Mouse (Mus musculus) bone marrow macrophage, adult 2 months (primary cell): Measurements from ENCODE around the gene Qpctl. TPM values are rescaled to one million over a fixed set of nuclear protein-coding genes. Genes with fewer than 3 reads are reported as not detected.

Experiments
- H3K27ac ChIP-seq: 2 replicates; pipeline ENCODE4 v1.5.1; 2012; ENCODE audit warnings: low read depth, low read length; ENCODE audit not compliant: insufficient read depth
- H3K4me1 ChIP-seq: 2 replicates; pipeline ENCODE4 v1.6.1; 2012; ENCODE audit warnings: low read length; ENCODE audit not compliant: control insufficient read depth, insufficient read depth
- H3K4me3 ChIP-seq: 2 replicates; pipeline ENCODE4 v1.5.1; 2012; ENCODE audit warnings: mild to moderate bottlenecking, low read length, moderate library complexity; ENCODE audit not compliant: insufficient read depth
- CTCF ChIP-seq: IDR thresholded peaks from 2 replicates; pipeline ENCODE4 v1.5.1; 2012; ENCODE audit warnings: low read depth, mild to moderate bottlenecking, low read length, moderate library complexity
- POLR2A ChIP-seq: IDR thresholded peaks from 2 replicates; pipeline ENCODE4 v1.6.1; 2012; ENCODE audit warnings: mild to moderate bottlenecking, low read depth, low read length, borderline replicate concordance
- polyA plus RNA-seq: library from polyadenylated mRNA; stranded (reverse); fragments of >200 nt; gene quantifications from 2 replicates; pipeline ENCODE4 v1.2.4, GENCODE M21; 2012; ENCODE audit not compliant: missing spikeins, insufficient read depth, insufficient read length

Gene Qpctl
- polyA plus RNA-seq, 1 experiment, result 11.8 TPM

DNA sequence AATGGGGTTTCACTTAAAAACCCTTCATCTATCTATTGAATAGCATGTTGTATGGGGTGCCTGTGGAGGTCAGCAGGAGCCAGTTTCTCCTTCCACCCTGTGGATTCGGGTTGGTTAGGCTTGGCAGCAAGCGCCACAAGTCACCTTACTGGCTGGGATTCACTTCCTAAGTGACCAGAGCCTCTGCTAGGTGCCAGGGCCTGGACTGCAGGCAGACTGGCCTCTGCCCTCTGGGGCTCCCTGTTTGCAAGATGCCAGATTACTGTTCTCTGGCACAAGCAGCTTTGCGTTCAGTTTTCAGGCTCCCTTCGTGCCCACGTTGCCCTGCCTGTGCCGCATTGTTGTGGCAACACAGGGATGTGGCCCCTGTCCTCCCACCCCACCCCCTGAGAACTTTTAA is 24.4 kb downstream of the Qpctl start:
- Histone ChIP-seq H3K4me3 (no peak overlapping the region), H3K4me1 (peaks cover 3% of the 10 kb centered on the region; the same call in 1 of the 2 replicates), H3K27ac (no peak overlapping the region)
- TF ChIP-seq POLR2A (no peak), CTCF (no peak)

DNA sequence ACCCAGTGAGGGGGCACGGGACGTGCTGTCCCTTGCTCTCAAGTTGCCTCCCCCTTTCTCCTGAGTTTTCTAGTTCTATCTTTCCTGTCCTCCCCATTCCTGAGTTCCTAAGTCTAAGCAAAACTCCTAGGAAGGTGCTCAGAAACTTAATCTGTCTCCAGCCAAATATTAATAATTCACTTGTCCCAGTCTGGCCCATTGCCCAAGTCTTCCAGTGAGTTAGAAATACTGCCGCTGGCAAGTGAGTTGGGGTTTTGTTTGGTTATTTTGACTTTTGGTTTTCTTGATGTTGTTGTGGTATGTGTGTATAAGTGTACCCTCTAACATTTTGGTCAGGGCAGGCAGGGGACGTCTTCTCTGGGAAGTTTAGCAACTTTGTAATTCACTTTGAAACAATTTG is 27.4 kb downstream of the Qpctl start:
- no peak overlapping the region for H3K27ac ChIP-seq
- no peak overlapping the region for H3K4me3 ChIP-seq
- TF ChIP-seq CTCF (no peak), POLR2A (no peak)

DNA sequence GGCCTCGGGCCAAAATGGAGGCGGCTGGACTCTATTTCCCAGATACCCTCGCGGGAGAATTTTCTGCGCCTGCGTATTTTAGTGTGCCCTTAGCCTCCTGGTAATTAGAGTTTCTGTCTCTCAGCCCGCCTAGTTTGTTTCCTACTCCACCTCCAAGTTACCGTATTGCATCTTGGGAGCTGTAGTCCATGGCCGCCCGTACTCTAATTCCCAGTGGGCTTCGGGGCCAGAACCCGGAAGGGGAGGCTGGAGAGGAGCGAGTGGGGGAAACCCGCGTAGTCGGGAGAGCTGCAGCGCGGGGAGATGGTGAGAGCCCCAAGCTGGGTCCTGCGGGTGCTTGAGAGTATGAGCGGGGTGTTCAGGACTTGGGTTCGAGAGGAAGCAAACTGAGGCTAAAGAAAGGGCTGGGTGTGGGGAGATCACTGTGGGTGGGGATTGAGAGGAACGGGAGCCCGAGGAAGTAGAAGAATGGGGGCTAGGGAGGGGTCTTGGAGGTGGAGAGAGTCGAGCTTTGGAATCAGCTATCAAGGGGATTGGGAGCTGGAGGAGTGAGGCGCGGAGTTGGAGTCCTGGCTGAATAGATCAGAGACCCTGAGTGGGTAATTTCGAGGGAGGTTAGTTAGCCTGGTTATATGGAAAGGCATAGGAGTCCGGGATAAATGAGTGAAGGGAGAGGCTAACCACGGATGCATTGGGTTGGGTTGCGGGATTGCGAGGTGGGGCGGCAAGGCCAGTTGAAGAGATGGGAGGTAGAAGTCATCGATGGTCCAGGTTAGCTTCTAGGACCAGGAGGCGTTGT is 29.3 kb downstream of the Qpctl start, which contains the start of gene Fbxo46:
Fbxo46 (plus strand) TSS at position 229 of the 799 bp plus-strand sequence.
- Histone ChIP-seq H3K27ac (no peak within 1 kb of the TSS), H3K4me1 (peaks cover 3% of the 10 kb centered on the region; the same call in 1 of the 2 replicates), H3K4me3 (peak within 1 kb of the TSS; percentile 76)
- peak; percentile 82; the same call in 1 of the 2 replicates for TF ChIP-seq POLR2A
- no peak for TF ChIP-seq CTCF

More for the DNA sequence above, 27.4 kb downstream of the Qpctl start:
- peaks cover 3% of the 10 kb centered on the region; the same call in 1 of the 2 replicates for H3K4me1 ChIP-seq

DNA sequence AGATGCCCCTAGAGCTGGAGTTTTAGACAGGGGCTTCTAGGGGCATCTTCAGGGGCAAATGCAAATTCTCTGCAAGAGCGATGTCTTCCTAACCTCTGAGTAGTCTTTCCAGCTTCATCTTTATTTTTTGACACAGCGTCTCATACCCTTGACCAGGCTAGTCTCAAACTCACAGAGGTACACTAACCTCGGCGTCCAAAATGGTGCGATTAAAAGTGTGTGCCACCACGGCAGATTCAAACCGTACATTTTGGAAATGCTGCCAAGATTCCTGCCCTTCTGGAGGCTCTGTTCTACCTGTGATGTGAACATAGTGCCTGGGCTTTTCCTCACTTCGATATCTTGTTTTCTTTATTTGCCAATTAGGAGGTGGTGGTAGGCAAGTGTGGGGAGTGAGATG is 30.0 kb downstream of the Qpctl start:
- Histone ChIP-seq H3K4me1 (peaks cover 3% of the 10 kb centered on the region; the same call in 1 of the 2 replicates), H3K27ac (no peak overlapping the region), H3K4me3 (no peak overlapping the region)
- TF ChIP-seq POLR2A (no peak), CTCF (no peak)

- H3K4me1 ChIP-seq, result peaks cover 3% of the 10 kb centered on the region; the same call in 1 of the 2 replicates
- H3K27ac ChIP-seq, result no peak within 1 kb of the TSS
- TF ChIP-seq POLR2A, result no peak
- TF ChIP-seq CTCF, result no peak
- H3K4me3 ChIP-seq, result no peak within 1 kb of the TSS
These were observed 30.9 kb downstream of the Qpctl start, which contains the start of gene Gm4969 for GRCm38 (mm10) chr7:19118028-19118771. TSS of gene Gm4969 (minus strand) at chr7:19118368.

- Histone ChIP-seq H3K27ac (no peak overlapping the region), H3K4me1 (peaks cover 5% of the 10 kb centered on the region), H3K4me3 (no peak overlapping the region)
- TF ChIP-seq POLR2A, result no peak
- TF ChIP-seq CTCF, result no peak
These were observed 39.5 kb downstream of the Qpctl start for GRCm38 (mm10) chr7:19109565-19109964.

DNA sequence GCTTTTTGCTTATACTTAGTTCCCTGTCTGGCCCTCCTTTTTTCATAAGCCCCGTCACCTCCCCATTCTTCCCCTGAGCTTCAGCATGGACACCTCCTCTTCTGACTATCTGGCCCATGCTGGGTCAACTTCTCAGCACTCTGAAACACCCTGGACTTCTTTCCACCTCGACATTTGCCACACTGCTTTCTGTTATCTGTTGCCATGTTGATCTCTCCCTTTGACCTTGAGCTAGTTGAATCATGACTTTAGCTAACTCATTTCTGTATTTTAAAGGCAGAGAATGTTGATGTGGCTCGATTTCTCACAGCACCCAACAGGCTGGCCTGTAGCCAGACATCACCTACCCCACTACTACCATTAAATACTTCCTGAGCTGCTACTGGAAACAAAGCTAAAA is 41.7 kb downstream of the Qpctl start:
- peaks cover 16% of the 10 kb centered on the region for H3K4me1 ChIP-seq
- no peak overlapping the region for H3K27ac ChIP-seq
- no peak overlapping the region for H3K4me3 ChIP-seq
- TF ChIP-seq POLR2A (no peak), CTCF (no peak)

DNA sequence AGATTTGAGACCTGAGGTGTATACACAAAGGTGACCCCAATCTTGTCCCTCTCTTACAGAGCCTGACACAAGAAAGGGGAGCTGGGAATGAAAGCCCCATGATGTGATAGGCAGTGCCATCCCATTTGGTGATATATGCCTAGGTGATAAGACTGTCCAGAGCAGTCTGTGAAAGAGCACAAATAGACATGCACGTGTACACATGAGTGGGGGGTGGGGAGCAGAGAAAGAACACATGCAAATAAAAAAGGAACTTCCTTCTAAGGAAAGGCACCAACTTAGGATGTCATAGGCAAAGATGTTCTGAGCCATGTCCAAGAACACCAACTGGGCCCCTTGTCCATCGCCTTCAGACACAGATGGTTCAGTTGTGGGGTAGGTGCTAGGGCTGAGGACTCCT is 44.6 kb downstream of the Qpctl start:
- peaks cover 13% of the 10 kb centered on the region for H3K4me1 ChIP-seq
- no peak overlapping the region for H3K4me3 ChIP-seq
- TF ChIP-seq CTCF (no peak), POLR2A (no peak)
- no peak overlapping the region for H3K27ac ChIP-seq

DNA sequence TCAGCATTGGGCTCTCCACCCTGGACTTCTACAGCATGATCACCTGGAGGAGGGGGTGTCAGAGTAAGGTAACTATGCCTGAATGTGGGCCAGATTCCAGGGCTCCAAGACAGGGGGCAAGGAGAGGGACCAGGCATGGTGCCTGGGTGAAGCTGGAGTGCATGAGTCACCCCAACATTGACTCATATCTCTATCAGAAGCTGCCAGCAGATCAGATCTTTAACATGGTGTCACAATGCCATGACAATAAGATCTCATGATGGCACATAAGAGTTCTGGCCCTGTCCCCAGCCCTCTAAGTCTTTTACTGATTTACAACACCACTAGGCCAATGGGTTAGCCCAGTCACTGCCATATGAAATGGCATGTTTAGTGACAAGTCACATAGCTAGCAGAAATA is 45.4 kb downstream of the Qpctl start:
- H3K4me3 ChIP-seq, result no peak overlapping the region
- H3K27ac ChIP-seq, result no peak overlapping the region
- peaks cover 13% of the 10 kb centered on the region for H3K4me1 ChIP-seq
- TF ChIP-seq POLR2A, result no peak
- no peak for TF ChIP-seq CTCF

GRCm38 (mm10) chr7:19100290-19100689 is 48.8 kb downstream of the Qpctl start:
- no peak overlapping the region for H3K4me3 ChIP-seq
- TF ChIP-seq CTCF, result no peak
- TF ChIP-seq POLR2A, result no peak
- H3K4me1 ChIP-seq, result peaks cover 13% of the 10 kb centered on the region
- no peak overlapping the region for H3K27ac ChIP-seq
